Mouse (Mus musculus) testis, adult 2 months (tissue): ENCODE data around the gene Pcdh7.

ENCODE experiments used
- CTCF ChIP-seq: fragments of 200-500 bp; IDR thresholded peaks from 2 replicates; pipeline ENCODE4 v1.5.1; 2012; ENCODE audit warnings: low read depth, mild to moderate bottlenecking, inconsistent platforms, low read length, moderate library complexity; ENCODE audit not compliant: control insufficient read depth, insufficient read depth, insufficient replicate concordance
- POLR2A ChIP-seq: fragments of 200-500 bp; IDR thresholded peaks from 2 replicates; pipeline ENCODE4 v1.6.1; 2012; ENCODE audit warnings: low read depth, mild to moderate bottlenecking, inconsistent platforms, low read length, moderate library complexity; ENCODE audit not compliant: control insufficient read depth

GRCm38 (mm10) chr5:57931738-57932137 is 214.0 kb downstream of the Pcdh7 start:
- TF ChIP-seq CTCF (no peak), POLR2A (no peak)
